Mouse (Mus musculus): ENCODE data around the gene Bdh2.
A peak's percentile ranks its signal among the peaks of the same experiment; 100 is the strongest.

Bdh2 gene

GRCm38 (mm10) chr3:135280669-135281415, at the start of gene Bdh2:
Gene Bdh2, plus strand, starts transcription at chr3:135281221.
- DNase-seq (ENCODE audit: low spot score): peak; percentile 56

- no peak for DNase-seq (ENCODE audit: low spot score)
These were observed 49.0 kb upstream of the Bdh2 start for GRCm38 (mm10) chr3:135232058-135232457.

- no peak for DNase-seq (ENCODE audit: low spot score)
These were observed 48.6 kb upstream of the Bdh2 start for GRCm38 (mm10) chr3:135232462-135232861.

- peak; percentile 11 for DNase-seq (ENCODE audit: low spot score)
These were observed 35.3 kb upstream of the Bdh2 start for GRCm38 (mm10) chr3:135245733-135246132.

GRCm38 (mm10) chr3:135246828-135247227, 34.2 kb upstream of the Bdh2 start:
- no peak for DNase-seq (ENCODE audit: low spot score)

GRCm38 (mm10) chr3:135249104-135249503, 31.9 kb upstream of the Bdh2 start:
- no peak for DNase-seq (ENCODE audit: low spot score)

GRCm38 (mm10) chr3:135251825-135252224, 29.2 kb upstream of the Bdh2 start:
- DNase-seq (ENCODE audit: low spot score): no peak

- DNase-seq (ENCODE audit: low spot score): no peak
These were observed 26.2 kb upstream of the Bdh2 start for GRCm38 (mm10) chr3:135254784-135255183.

GRCm38 (mm10) chr3:135258919-135259318, 22.1 kb upstream of the Bdh2 start:
- DNase-seq (ENCODE audit: low spot score): no peak

GRCm38 (mm10) chr3:135260233-135260632, 20.8 kb upstream of the Bdh2 start:
- DNase-seq (ENCODE audit: low spot score): no peak

GRCm38 (mm10) chr3:135268616-135269015, 12.4 kb upstream of the Bdh2 start:
- no peak for DNase-seq (ENCODE audit: low spot score)

GRCm38 (mm10) chr3:135269391-135269990, 11.5 kb upstream of the Bdh2 start:
- DNase-seq (ENCODE audit: low spot score): no peak

GRCm38 (mm10) chr3:135272627-135273026, 8.4 kb upstream of the Bdh2 start:
- DNase-seq (ENCODE audit: low spot score): no peak

GRCm38 (mm10) chr3:135273047-135273446, 8.0 kb upstream of the Bdh2 start:
- no peak for DNase-seq (ENCODE audit: low spot score)

GRCm38 (mm10) chr3:135280160-135280559, 861 bp upstream of the Bdh2 start:
- no peak for DNase-seq (ENCODE audit: low spot score)

GRCm38 (mm10) chr3:135281701-135282100, 680 bp downstream of the Bdh2 start:
- no peak for DNase-seq (ENCODE audit: low spot score)

- no peak for DNase-seq (ENCODE audit: low spot score)
These were observed 4.2 kb downstream of the Bdh2 start for GRCm38 (mm10) chr3:135285256-135285655.

GRCm38 (mm10) chr3:135285807-135286206, 4.8 kb downstream of the Bdh2 start:
- no peak for DNase-seq (ENCODE audit: low spot score)

GRCm38 (mm10) chr3:135288138-135288750, 7.2 kb downstream of the Bdh2 start:
- DNase-seq (ENCODE audit: low spot score): no peak

- no peak for DNase-seq (ENCODE audit: low spot score)
These were observed 8.1 kb downstream of the Bdh2 start for GRCm38 (mm10) chr3:135289148-135289547.

GRCm38 (mm10) chr3:135290249-135290894, 9.4 kb downstream of the Bdh2 start:
- DNase-seq (ENCODE audit: low spot score): peak; percentile 7

- no peak for DNase-seq (ENCODE audit: low spot score)
These were observed 12.7 kb downstream of the Bdh2 start for GRCm38 (mm10) chr3:135293703-135294102.

GRCm38 (mm10) chr3:135295559-135295958, 14.5 kb downstream of the Bdh2 start:
- no peak for DNase-seq (ENCODE audit: low spot score)

All from c-Kit-positive CD71-positive TER-119-positive erythroid progenitor cells, embryonic 14.5 days (primary cell).